Mouse (Mus musculus): ENCODE measurements at regions not wholly inside any gene's neighbourhood (a gene's known extent, or its start where the extent isn't known, plus 50 kb on each side); places are given as distances from the start of the nearest gene placed in this dataset.

- TF ChIP-seq CTCF (IDR thresholded peaks at IDR 0.05; ENCODE audit: extremely low read depth, insufficient read length, insufficient replicate concordance, low read depth, low read length), result no peak
- no peak for TF ChIP-seq POLR2A (IDR thresholded peaks at IDR 0.05; ENCODE audit: low read depth, low read length)
Measured at GRCm38 (mm10) chr9:84240491-84240975, 315.6 kb downstream of the Bckdhb start.

All from small intestine, adult 2 months (tissue).